Mouse (Mus musculus) Muller cell, postnatal 12 days (primary cell): ENCODE measurements around the gene Ahnak2.
A peak's percentile ranks its signal among the peaks of the same experiment; 100 is the strongest.

Experiments
- DNase-seq: peaks from one replicate; pipeline ENCODE4 v3.0.0-alpha.2; 2015; ENCODE audit errors: inconsistent ontology term

The Ahnak2 gene

GRCm38 (mm10) chr12:112734881-112735655 is 67.4 kb downstream of the Ahnak2 start:
- no peak for DNase-seq

GRCm38 (mm10) chr12:112734108-112734820 is 68.2 kb downstream of the Ahnak2 start:
- DNase-seq, result no peak

- DNase-seq, result no peak
Measured at GRCm38 (mm10) chr12:112732591-112732990, 69.9 kb downstream of the Ahnak2 start.

- no peak for DNase-seq
Measured at GRCm38 (mm10) chr12:112730808-112731207, 71.6 kb downstream of the Ahnak2 start.

GRCm38 (mm10) chr12:112727801-112728200 is 74.7 kb downstream of the Ahnak2 start:
- DNase-seq, result no peak

GRCm38 (mm10) chr12:112724077-112724805 is 78.2 kb downstream of the Ahnak2 start:
- peak; percentile 56 for DNase-seq

GRCm38 (mm10) chr12:112723445-112723844 is 79.0 kb downstream of the Ahnak2 start:
- no peak for DNase-seq

- no peak for DNase-seq
Measured at GRCm38 (mm10) chr12:112723028-112723330, 79.5 kb downstream of the Ahnak2 start.

- peak; percentile 75 for DNase-seq
Measured at GRCm38 (mm10) chr12:112722240-112723027, 80.0 kb downstream of the Ahnak2 start.
